Mouse (Mus musculus): ENCODE measurements around the gene Anapc4. TPM values are rescaled to one million over a fixed set of nuclear protein-coding genes. Genes with fewer than 3 reads are reported as not detected.

Anapc4 gene
- polyA plus RNA-seq, 1 experiment from 2014 or later, result 63.4 TPM

DNA sequence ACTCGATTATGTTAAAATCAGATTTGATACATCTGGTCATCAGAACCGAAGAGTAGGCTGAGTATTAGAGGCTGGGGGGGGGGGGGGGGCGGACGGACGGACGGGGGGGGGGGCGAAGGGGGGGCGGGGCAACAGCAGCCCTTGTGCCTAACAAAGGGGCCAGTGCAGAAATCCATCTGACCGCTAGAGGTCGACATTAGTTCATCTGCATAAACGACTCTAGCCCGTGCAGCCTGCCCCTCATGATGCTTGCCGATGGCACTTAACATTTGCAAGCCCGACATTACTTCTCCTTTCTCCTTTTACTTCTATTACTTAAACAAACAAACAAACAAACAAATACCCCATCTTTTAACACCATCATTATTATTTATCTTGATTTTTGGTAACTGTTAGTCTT, 45.0 kb downstream of the Anapc4 start:
- H3K27ac ChIP-seq (ENCODE audit: low read depth, low read length), result no peak overlapping the region
- no peaks in the 10 kb centered on the region for H3K9me3 ChIP-seq (ENCODE audit: control insufficient read depth, low read length)
- WGBS, result 5% methylated on average over 8 of the region's 14 CpGs
- no peak overlapping the region for H3K4me3 ChIP-seq (ENCODE audit: low read depth, low read length)
- ATAC-seq (replicated peaks; ENCODE audit: low FRiP score) (peak; percentile 53; the same call in 1 of the 2 replicates), DNase-seq (ENCODE audit: low spot score) (peak; percentile 40)
- no peaks in the 10 kb centered on the region for H3K36me3 ChIP-seq (ENCODE audit: control insufficient read depth, insufficient read depth, low read length)
- H3K27me3 ChIP-seq (replicated peaks; ENCODE audit: control insufficient read depth, insufficient read depth, low read length), result no peaks in the 10 kb centered on the region
- peak overlapping the region; percentile 17; the same call in 1 of the 2 replicates for H3K4me2 ChIP-seq
- no peaks in the 10 kb centered on the region for H3K4me1 ChIP-seq (replicated peaks; ENCODE audit: control insufficient read depth, insufficient read depth, low read length)
- H3K9ac ChIP-seq (ENCODE audit: low read depth, low read length), result no peak overlapping the region

- no peaks in the 10 kb centered on the region for H3K36me3 ChIP-seq (ENCODE audit: control insufficient read depth, insufficient read depth, low read length)
- no peaks in the 10 kb centered on the region for H3K27me3 ChIP-seq (replicated peaks; ENCODE audit: control insufficient read depth, insufficient read depth, low read length)
- WGBS, result 87% methylated on average over 6 of the region's 6 CpGs
- DNase-seq (ENCODE audit: low spot score), result no peak
- no peak overlapping the region for H3K27ac ChIP-seq (ENCODE audit: low read depth, low read length)
- no peak overlapping the region for H3K4me3 ChIP-seq (ENCODE audit: low read depth, low read length)
- no peaks in the 10 kb centered on the region for H3K9me3 ChIP-seq (ENCODE audit: control insufficient read depth, low read length)
- no peak overlapping the region for H3K4me2 ChIP-seq
- H3K9ac ChIP-seq (ENCODE audit: low read depth, low read length), result no peak overlapping the region
- no peak for ATAC-seq (replicated peaks; ENCODE audit: low FRiP score)
- H3K4me1 ChIP-seq (replicated peaks; ENCODE audit: control insufficient read depth, insufficient read depth, low read length), result no peaks in the 10 kb centered on the region
Observed at GRCm38 (mm10) chr5:52879926-52880325, 46.1 kb downstream of the Anapc4 start.

- Histone ChIP-seq H3K4me1 (replicated peaks; ENCODE audit: control insufficient read depth, insufficient read depth, low read length) (no peaks in the 10 kb centered on the region), H3K4me3 (ENCODE audit: low read depth, low read length) (no peak overlapping the region), H3K4me2 (no peak overlapping the region), H3K9me3 (ENCODE audit: control insufficient read depth, low read length) (no peaks in the 10 kb centered on the region), H3K9ac (ENCODE audit: low read depth, low read length) (no peak overlapping the region), H3K36me3 (ENCODE audit: control insufficient read depth, insufficient read depth, low read length) (no peaks in the 10 kb centered on the region), H3K27me3 (replicated peaks; ENCODE audit: control insufficient read depth, insufficient read depth, low read length) (no peaks in the 10 kb centered on the region), H3K27ac (ENCODE audit: low read depth, low read length) (no peak overlapping the region)
- ATAC-seq (replicated peaks; ENCODE audit: low FRiP score) (no peak), DNase-seq (ENCODE audit: low spot score) (no peak)
- 38% methylated on average over 2 of the region's 2 CpGs for WGBS
Observed at GRCm38 (mm10) chr5:52882446-52882845, 48.6 kb downstream of the Anapc4 start.

GRCm38 (mm10) chr5:52887085-52887484, 53.3 kb downstream of the Anapc4 start:
- ATAC-seq (replicated peaks; ENCODE audit: low FRiP score), result no peak
- WGBS, result 42% methylated on average over 12 of the region's 12 CpGs

DNA sequence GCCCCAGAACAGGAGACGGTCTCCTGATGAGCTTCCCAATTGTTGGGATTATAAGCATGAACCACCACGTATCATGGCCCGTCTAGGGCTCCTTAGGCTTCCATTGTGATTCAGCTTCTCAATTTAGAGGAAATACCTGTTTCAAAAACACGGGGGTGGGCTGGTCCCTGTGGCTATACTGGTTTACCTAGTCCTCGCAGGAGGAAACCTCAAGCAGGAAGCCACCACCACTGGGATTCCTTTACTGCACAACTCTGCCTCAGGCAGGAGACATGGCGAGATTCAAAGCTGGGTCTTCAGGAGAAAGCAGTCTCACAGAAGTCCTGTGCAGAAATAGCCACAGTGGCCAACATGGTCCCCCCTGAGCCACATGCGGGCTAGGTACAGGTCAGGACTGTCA, 56.1 kb downstream of the Anapc4 start:
- no peak for DNase-seq (ENCODE audit: low spot score)
- no peaks in the 10 kb centered on the region for H3K9me3 ChIP-seq (ENCODE audit: control insufficient read depth, low read length)
- H3K27ac ChIP-seq (ENCODE audit: low read depth, low read length), result no peak overlapping the region
- H3K4me2 ChIP-seq, result no peak overlapping the region
- H3K36me3 ChIP-seq (ENCODE audit: control insufficient read depth, insufficient read depth, low read length), result no peaks in the 10 kb centered on the region
- WGBS, result 65% methylated on average over 7 of the region's 7 CpGs
- no peak overlapping the region for H3K4me3 ChIP-seq (ENCODE audit: low read depth, low read length)
- H3K4me1 ChIP-seq (replicated peaks; ENCODE audit: control insufficient read depth, insufficient read depth, low read length), result peaks cover 3% of the 10 kb centered on the region; the same call in 1 of the 2 replicates
- H3K27me3 ChIP-seq (replicated peaks; ENCODE audit: control insufficient read depth, insufficient read depth, low read length), result no peaks in the 10 kb centered on the region
- H3K9ac ChIP-seq (ENCODE audit: low read depth, low read length), result no peak overlapping the region
- no peak for ATAC-seq (replicated peaks; ENCODE audit: low FRiP score)

More at GRCm38 (mm10) chr5:52887085-52887484, 53.3 kb downstream of the Anapc4 start:
- Histone ChIP-seq H3K4me3 (ENCODE audit: low read depth, low read length) (no peak overlapping the region), H3K27ac (ENCODE audit: low read depth, low read length) (no peak overlapping the region), H3K36me3 (ENCODE audit: control insufficient read depth, insufficient read depth, low read length) (no peaks in the 10 kb centered on the region), H3K9me3 (ENCODE audit: control insufficient read depth, low read length) (no peaks in the 10 kb centered on the region), H3K9ac (ENCODE audit: low read depth, low read length) (no peak overlapping the region), H3K4me2 (no peak overlapping the region), H3K27me3 (replicated peaks; ENCODE audit: control insufficient read depth, insufficient read depth, low read length) (no peaks in the 10 kb centered on the region), H3K4me1 (replicated peaks; ENCODE audit: control insufficient read depth, insufficient read depth, low read length) (peaks cover under 1% of the 10 kb centered on the region; the same call in 1 of the 2 replicates)
- peak; percentile 45 for DNase-seq (ENCODE audit: low spot score)

GRCm38 (mm10) chr5:52891949-52892835, 58.4 kb downstream of the Anapc4 start:
- Histone ChIP-seq H3K9me3 (ENCODE audit: control insufficient read depth, low read length) (no peaks in the 10 kb centered on the region), H3K4me2 (peak overlapping the region; percentile 17; the same call in 1 of the 2 replicates), H3K4me3 (ENCODE audit: low read depth, low read length) (no peak overlapping the region), H3K9ac (ENCODE audit: low read depth, low read length) (no peak overlapping the region), H3K36me3 (ENCODE audit: control insufficient read depth, insufficient read depth, low read length) (no peaks in the 10 kb centered on the region), H3K27ac (ENCODE audit: low read depth, low read length) (no peak overlapping the region), H3K4me1 (replicated peaks; ENCODE audit: control insufficient read depth, insufficient read depth, low read length) (peaks cover 3% of the 10 kb centered on the region; the same call in 1 of the 2 replicates), H3K27me3 (replicated peaks; ENCODE audit: control insufficient read depth, insufficient read depth, low read length) (no peaks in the 10 kb centered on the region)
- ATAC-seq (replicated peaks; ENCODE audit: low FRiP score) (peak; percentile 86), DNase-seq (ENCODE audit: low spot score) (no peak)
- 63% methylated on average over 12 of the region's 12 CpGs for WGBS

DNA sequence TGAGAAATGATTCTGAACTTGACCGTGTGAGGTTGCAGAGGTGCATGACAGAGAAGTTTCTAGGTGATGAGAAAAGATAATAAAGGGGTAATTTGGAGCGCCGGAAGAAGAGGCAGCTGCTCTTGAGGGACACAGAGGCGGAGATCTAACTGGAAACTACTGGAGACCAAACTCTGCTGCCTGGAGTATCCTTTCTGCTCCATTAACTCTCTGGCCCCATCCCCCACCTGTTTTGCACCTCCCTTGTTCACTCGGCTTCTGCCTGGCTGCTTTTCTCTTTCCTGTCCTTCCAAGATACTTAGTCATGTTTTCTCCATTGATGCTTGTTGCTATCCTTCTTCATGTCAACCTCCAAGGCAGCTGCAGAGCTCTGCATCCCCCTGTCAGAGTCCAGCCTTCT, 60.1 kb downstream of the Anapc4 start:
- Histone ChIP-seq H3K27me3 (replicated peaks; ENCODE audit: control insufficient read depth, insufficient read depth, low read length) (no peaks in the 10 kb centered on the region), H3K4me1 (replicated peaks; ENCODE audit: control insufficient read depth, insufficient read depth, low read length) (peaks cover 3% of the 10 kb centered on the region; the same call in 1 of the 2 replicates), H3K36me3 (ENCODE audit: control insufficient read depth, insufficient read depth, low read length) (no peaks in the 10 kb centered on the region), H3K9me3 (ENCODE audit: control insufficient read depth, low read length) (no peaks in the 10 kb centered on the region), H3K4me2 (no peak overlapping the region), H3K27ac (ENCODE audit: low read depth, low read length) (no peak overlapping the region), H3K9ac (ENCODE audit: low read depth, low read length) (no peak overlapping the region), H3K4me3 (ENCODE audit: low read depth, low read length) (no peak overlapping the region)
- ATAC-seq (replicated peaks; ENCODE audit: low FRiP score) (no peak), DNase-seq (ENCODE audit: low spot score) (no peak)
- WGBS, result 81% methylated on average over 5 of the region's 5 CpGs

DNA sequence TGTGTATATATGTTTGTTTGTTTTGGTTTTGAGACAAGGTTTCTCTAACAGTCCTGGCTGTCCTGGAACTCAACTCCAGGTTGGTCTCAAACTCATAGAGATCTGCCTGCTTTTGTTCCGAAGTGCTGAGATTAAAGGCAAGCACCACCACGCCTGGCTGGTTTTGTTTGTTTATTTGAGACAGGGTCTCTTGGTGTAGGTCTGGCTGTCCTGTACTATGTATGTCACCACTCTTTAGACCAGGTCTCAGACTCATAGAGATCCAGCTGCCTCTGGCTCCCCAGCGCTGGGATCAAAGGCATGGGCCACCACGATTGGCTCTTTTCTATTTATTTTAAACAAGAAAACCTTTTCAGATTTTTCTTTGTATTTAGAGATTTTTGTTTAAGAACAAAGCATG, 70.4 kb downstream of the Anapc4 start:
- Histone ChIP-seq H3K4me1 (replicated peaks; ENCODE audit: control insufficient read depth, insufficient read depth, low read length) (no peaks in the 10 kb centered on the region), H3K27me3 (replicated peaks; ENCODE audit: control insufficient read depth, insufficient read depth, low read length) (no peaks in the 10 kb centered on the region), H3K36me3 (ENCODE audit: control insufficient read depth, insufficient read depth, low read length) (no peaks in the 10 kb centered on the region), H3K27ac (ENCODE audit: low read depth, low read length) (no peak overlapping the region), H3K9me3 (ENCODE audit: control insufficient read depth, low read length) (no peaks in the 10 kb centered on the region), H3K4me2 (no peak overlapping the region), H3K9ac (ENCODE audit: low read depth, low read length) (no peak overlapping the region), H3K4me3 (ENCODE audit: low read depth, low read length) (no peak overlapping the region)
- ATAC-seq (replicated peaks; ENCODE audit: low FRiP score) (no peak), DNase-seq (ENCODE audit: low spot score) (no peak)
- WGBS, result 45% methylated on average over 4 of the region's 4 CpGs

- Histone ChIP-seq H3K9ac (ENCODE audit: low read depth, low read length) (no peak overlapping the region), H3K27ac (ENCODE audit: low read depth, low read length) (no peak overlapping the region), H3K36me3 (ENCODE audit: control insufficient read depth, insufficient read depth, low read length) (no peaks in the 10 kb centered on the region), H3K4me3 (ENCODE audit: low read depth, low read length) (no peak overlapping the region), H3K4me1 (replicated peaks; ENCODE audit: control insufficient read depth, insufficient read depth, low read length) (no peaks in the 10 kb centered on the region), H3K4me2 (no peak overlapping the region), H3K9me3 (ENCODE audit: control insufficient read depth, low read length) (no peaks in the 10 kb centered on the region), H3K27me3 (replicated peaks; ENCODE audit: control insufficient read depth, insufficient read depth, low read length) (no peaks in the 10 kb centered on the region)
- DNase-seq (ENCODE audit: low spot score), result no peak
- 35% methylated on average over 6 of the region's 6 CpGs for WGBS
- no peak for ATAC-seq (replicated peaks; ENCODE audit: low FRiP score)
Observed at GRCm38 (mm10) chr5:52904671-52905070, 70.9 kb downstream of the Anapc4 start.
